Mouse (Mus musculus) lung, embryonic 14.5 days (tissue): Measurements from ENCODE around the gene Ttll4. TPM values are rescaled to one million over a fixed set of nuclear protein-coding genes. Genes with fewer than 3 reads are reported as not detected.
A peak's percentile ranks its signal among the peaks of the same experiment; 100 is the strongest.

ENCODE experiments used
- ATAC-seq: fragments of 200-750 bp; cut with Nextera tagmentation; 2 replicates; pipeline ENCODE4 v1.8.0; 2017; ENCODE audit warnings: mild to moderate bottlenecking, moderate TSS enrichment, moderate library complexity; ENCODE audit not compliant: insufficient read depth
- DNase-seq: peaks from one replicate; pipeline ENCODE4 v3.0.0-alpha.2; 2015
- H3K27ac ChIP-seq: fragments of 300-500 bp; sonication (generic); 2 replicates; pipeline ENCODE4 v1.5.1; 2014; ENCODE audit warnings: low read depth, mild to moderate bottlenecking, moderate library complexity
- H3K27me3 ChIP-seq: fragments of 300-500 bp; sonication (generic); 2 replicates; pipeline ENCODE4 v1.6.1; 2014; ENCODE audit warnings: low read length, control low read depth; ENCODE audit not compliant: insufficient read depth
- H3K36me3 ChIP-seq: fragments of 300-500 bp; sonication (generic); 2 replicates; pipeline ENCODE4 v1.6.1; 2014; ENCODE audit warnings: control low read depth; ENCODE audit not compliant: insufficient read depth
- H3K4me1 ChIP-seq: fragments of 300-500 bp; sonication (generic); 2 replicates; pipeline ENCODE4 v1.6.1; 2014; ENCODE audit warnings: antibody characterized with exemption, control low read depth; ENCODE audit not compliant: insufficient read depth
- H3K4me2 ChIP-seq: fragments of 300-500 bp; sonication (generic); 2 replicates; pipeline ENCODE4 v1.6.1; 2014; ENCODE audit warnings: mild to moderate bottlenecking
- H3K4me3 ChIP-seq: fragments of 300-500 bp; sonication (generic); 2 replicates; pipeline ENCODE4 v1.5.1; 2014; ENCODE audit warnings: low read depth, low read length
- H3K9ac ChIP-seq: fragments of 300-500 bp; sonication (generic); 2 replicates; pipeline ENCODE4 v1.6.1; 2014
- H3K9me3 ChIP-seq: fragments of 300-500 bp; sonication (generic); 2 replicates; pipeline ENCODE4 v1.6.1; 2016; ENCODE audit warnings: low read depth, low read length, control low read depth
- CTCF ChIP-seq: IDR thresholded peaks from 2 replicates; pipeline ENCODE4 v1.5.1; 2016; ENCODE audit warnings: antibody characterized with exemption, low read depth
- WGBS: fragments of 180-500 bp; shearing (Covaris S2); extraction: QIAGEN DNeasy Blood & Tissue Kit; methylation state at CpG from one replicate; pipeline ENCODE4 v1.1.7; 2014; 5-methylcytosine and 5-hydroxymethylcytosine counted together
- polyA plus RNA-seq: library from polyadenylated mRNA; unstranded; fragments of >200 nt; fragmentation: Nextera tagmentation; extraction: Ambion mirVana; gene quantifications from 2 replicates; pipeline ENCODE4 v1.2.1, GENCODE M21; 2014

The Ttll4 gene
- polyA plus RNA-seq, 1 experiment from 2014 or later: 32.6 TPM

- H3K9ac ChIP-seq: no peak overlapping the region
- no peak overlapping the region for H3K4me3 ChIP-seq
- no peak for TF ChIP-seq CTCF
- no peaks in the 10 kb centered on the region for H3K4me1 ChIP-seq
- no peak for ATAC-seq
- no peaks in the 10 kb centered on the region for H3K27me3 ChIP-seq
- H3K9me3 ChIP-seq: no peaks in the 10 kb centered on the region
- WGBS: 59% methylated on average over 8 of the region's 8 CpGs
- H3K4me2 ChIP-seq: no peak overlapping the region
- H3K27ac ChIP-seq: no peak overlapping the region
- H3K36me3 ChIP-seq: no peaks in the 10 kb centered on the region
- DNase-seq: no peak
Observed at GRCm38 (mm10) chr1:74728446-74728845, 66.9 kb downstream of the Ttll4 start.

DNA sequence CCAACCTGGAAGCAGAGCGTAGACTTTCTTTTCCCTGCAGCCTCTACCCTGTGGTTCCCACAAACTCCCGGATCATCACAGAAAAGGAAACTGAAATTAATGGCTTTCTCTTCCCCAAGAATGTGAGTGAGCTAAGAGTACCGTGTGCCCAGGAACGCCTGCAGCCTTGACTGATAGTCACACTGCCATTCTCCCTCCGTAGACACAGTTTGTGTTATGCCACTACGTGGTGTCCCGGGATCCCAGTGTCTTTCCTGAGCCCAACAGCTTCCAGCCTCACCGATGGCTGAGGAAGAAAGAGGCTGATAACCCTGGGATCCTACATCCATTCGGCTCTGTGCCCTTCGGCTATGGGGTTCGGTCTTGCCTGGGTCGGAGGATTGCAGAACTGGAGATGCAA lies 75.4 kb downstream of the Ttll4 start:
- DNase-seq (no peak), ATAC-seq (no peak)
- H3K27me3 ChIP-seq: no peaks in the 10 kb centered on the region
- H3K27ac ChIP-seq: no peak overlapping the region
- no peaks in the 10 kb centered on the region for H3K4me1 ChIP-seq
- 76% methylated on average over 12 of the region's 12 CpGs for WGBS
- H3K9me3 ChIP-seq: no peaks in the 10 kb centered on the region
- no peaks in the 10 kb centered on the region for H3K36me3 ChIP-seq
- H3K4me2 ChIP-seq: no peak overlapping the region
- H3K4me3 ChIP-seq: no peak overlapping the region
- H3K9ac ChIP-seq: no peak overlapping the region
- no peak for TF ChIP-seq CTCF

DNA sequence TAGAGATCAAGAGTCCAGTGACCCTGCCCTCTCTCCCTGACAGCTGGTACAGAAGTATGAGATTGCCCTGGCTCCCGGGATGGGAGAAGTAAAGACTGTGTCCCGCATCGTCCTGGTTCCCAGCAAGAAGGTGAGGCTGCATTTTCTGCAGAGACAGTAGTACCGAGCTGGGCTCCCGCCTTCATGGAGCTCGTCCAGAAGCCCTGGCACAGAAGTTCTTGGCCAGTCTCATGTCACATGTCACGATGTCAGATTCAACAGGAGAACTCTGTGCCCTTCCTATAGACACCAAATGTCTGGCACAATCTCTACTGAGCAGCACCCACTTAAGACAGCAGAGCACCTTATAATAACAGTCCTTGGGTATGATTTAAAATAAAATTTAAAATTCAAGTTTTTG lies 76.0 kb downstream of the Ttll4 start:
- no peak overlapping the region for H3K4me2 ChIP-seq
- no peaks in the 10 kb centered on the region for H3K36me3 ChIP-seq
- no peak for ATAC-seq
- H3K27me3 ChIP-seq: no peaks in the 10 kb centered on the region
- 84% methylated on average over 7 of the region's 7 CpGs for WGBS
- TF ChIP-seq CTCF: no peak
- no peak for DNase-seq
- H3K4me1 ChIP-seq: no peaks in the 10 kb centered on the region
- H3K9me3 ChIP-seq: no peaks in the 10 kb centered on the region
- no peak overlapping the region for H3K9ac ChIP-seq
- no peak overlapping the region for H3K4me3 ChIP-seq
- H3K27ac ChIP-seq: no peak overlapping the region

DNA sequence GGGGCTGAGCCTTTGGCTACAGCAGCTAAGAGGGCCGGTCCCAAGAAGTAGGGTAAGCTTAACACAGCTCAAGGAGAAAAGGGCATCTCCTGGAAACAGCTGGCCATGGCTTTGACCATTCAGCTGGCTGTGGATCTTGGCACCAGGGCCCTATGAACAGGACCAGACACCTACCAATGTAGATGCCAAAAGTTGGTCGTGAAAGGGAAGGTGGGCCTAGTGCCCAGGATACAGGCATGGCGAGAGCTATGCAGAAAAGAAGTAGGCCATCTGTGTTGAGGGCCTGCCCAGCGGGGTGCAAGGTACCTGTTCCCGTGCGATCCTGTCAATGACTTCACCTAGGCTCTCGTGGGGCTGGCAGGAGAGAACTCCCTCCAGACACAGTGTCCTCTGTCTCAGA lies 79.3 kb downstream of the Ttll4 start:
- WGBS: 70% methylated on average over 7 of the region's 7 CpGs
- no peak overlapping the region for H3K4me2 ChIP-seq
- no peaks in the 10 kb centered on the region for H3K4me1 ChIP-seq
- H3K9ac ChIP-seq: no peak overlapping the region
- H3K27me3 ChIP-seq: no peaks in the 10 kb centered on the region
- no peak for DNase-seq
- no peak overlapping the region for H3K4me3 ChIP-seq
- TF ChIP-seq CTCF: no peak
- no peak overlapping the region for H3K27ac ChIP-seq
- ATAC-seq: no peak
- no peaks in the 10 kb centered on the region for H3K36me3 ChIP-seq
- no peaks in the 10 kb centered on the region for H3K9me3 ChIP-seq

DNA sequence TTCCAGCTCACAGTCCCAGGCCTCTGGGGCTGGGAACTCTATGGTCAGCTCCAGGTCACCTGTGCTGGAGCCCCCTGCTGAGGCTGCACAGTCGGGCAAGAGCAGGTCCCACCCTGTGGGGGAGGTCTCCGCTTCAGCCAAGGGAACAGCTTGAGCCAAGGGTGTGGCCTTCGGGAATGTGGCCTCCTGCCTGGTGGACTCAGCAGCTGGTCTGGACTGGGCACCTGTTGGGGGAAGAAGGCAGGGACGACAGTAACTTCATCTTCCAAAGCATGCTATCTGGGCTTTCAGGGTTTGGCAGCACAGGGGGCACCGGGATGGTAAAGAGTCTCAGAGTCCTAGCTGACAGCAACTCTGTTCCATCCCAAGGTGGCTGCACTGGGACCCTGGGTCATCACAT lies 85.8 kb downstream of the Ttll4 start:
- TF ChIP-seq CTCF: no peak
- Histone ChIP-seq H3K4me2 (no peak overlapping the region), H3K9me3 (no peaks in the 10 kb centered on the region), H3K4me3 (no peak overlapping the region), H3K27me3 (peaks cover 12% of the 10 kb centered on the region; the same call in 1 of the 2 replicates), H3K9ac (no peak overlapping the region), H3K36me3 (no peaks in the 10 kb centered on the region), H3K4me1 (no peaks in the 10 kb centered on the region), H3K27ac (no peak overlapping the region)
- WGBS: 68% methylated on average over 5 of the region's 5 CpGs
- ATAC-seq (no peak), DNase-seq (no peak)

GRCm38 (mm10) chr1:74748643-74749271 lies 87.2 kb downstream of the Ttll4 start, which contains the start of gene Prkag3:
Prkag3 (minus strand) TSS chr1:74749221.
- H3K9ac ChIP-seq: peak within 1 kb of the TSS; percentile 24; the same call in 1 of the 2 replicates
- ATAC-seq (peak; percentile 77), DNase-seq (peak; percentile 76)
- H3K4me1 ChIP-seq: no peaks in the 10 kb centered on the region
- no peaks in the 10 kb centered on the region for H3K9me3 ChIP-seq
- H3K27me3 ChIP-seq: peaks cover 12% of the 10 kb centered on the region; the same call in 1 of the 2 replicates
- H3K4me3 ChIP-seq: peak within 1 kb of the TSS; percentile 5; the same call in 1 of the 2 replicates
- WGBS: 8% methylated on average over 30 of the region's 30 CpGs
- H3K27ac ChIP-seq: no peak within 1 kb of the TSS
- H3K4me2 ChIP-seq: peak within 1 kb of the TSS; percentile 54
- peak; percentile 64 for TF ChIP-seq CTCF
- no peaks in the 10 kb centered on the region for H3K36me3 ChIP-seq

DNA sequence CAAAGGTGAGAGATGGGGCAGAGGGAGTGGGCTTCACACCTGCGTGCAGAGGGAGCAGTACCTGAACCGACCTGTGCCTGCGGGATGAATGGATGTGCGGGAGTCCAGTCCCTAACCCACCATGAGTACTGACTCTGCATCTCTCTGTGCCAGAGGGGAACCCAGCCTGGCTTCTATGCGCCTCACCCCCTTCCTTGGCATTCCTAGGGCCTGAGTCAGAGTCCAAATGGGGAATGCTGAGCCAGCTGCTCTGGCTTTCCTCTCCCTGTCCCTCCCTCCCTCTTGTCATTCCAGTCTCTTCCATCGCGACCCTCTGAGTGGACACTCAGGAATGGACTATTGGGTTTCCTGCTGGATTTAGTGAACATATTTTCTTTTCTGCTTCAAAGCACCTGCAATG lies 87.8 kb downstream of the Ttll4 start:
- TF ChIP-seq CTCF: no peak
- peak overlapping the region; percentile 54 for H3K4me2 ChIP-seq
- peaks cover 12% of the 10 kb centered on the region; the same call in 1 of the 2 replicates for H3K27me3 ChIP-seq
- no peaks in the 10 kb centered on the region for H3K36me3 ChIP-seq
- no peaks in the 10 kb centered on the region for H3K9me3 ChIP-seq
- 47% methylated on average over 7 of the region's 7 CpGs for WGBS
- ATAC-seq (peak; percentile 87; the same call in 1 of the 2 replicates), DNase-seq (peak; percentile 69)
- no peak overlapping the region for H3K27ac ChIP-seq
- no peak overlapping the region for H3K4me3 ChIP-seq
- no peaks in the 10 kb centered on the region for H3K4me1 ChIP-seq
- H3K9ac ChIP-seq: no peak overlapping the region

- DNase-seq (no peak), ATAC-seq (no peak)
- Histone ChIP-seq H3K9ac (no peak overlapping the region), H3K4me1 (no peaks in the 10 kb centered on the region), H3K9me3 (no peaks in the 10 kb centered on the region), H3K27ac (no peak overlapping the region), H3K36me3 (no peaks in the 10 kb centered on the region), H3K4me2 (no peak overlapping the region), H3K4me3 (no peak overlapping the region), H3K27me3 (peaks cover 12% of the 10 kb centered on the region; the same call in 1 of the 2 replicates)
- WGBS: 67% methylated on average over 4 of the region's 4 CpGs
- no peak for TF ChIP-seq CTCF
Observed at GRCm38 (mm10) chr1:74750683-74751082, 89.1 kb downstream of the Ttll4 start.
